Mouse (Mus musculus): Measurements from ENCODE around the gene Marc1. TPM values are rescaled to one million over a fixed set of nuclear protein-coding genes. Genes with fewer than 3 reads are reported as not detected.

The Marc1 gene
- polyA plus RNA-seq, 1 experiment from 2014 or later: not detected

GRCm38 (mm10) chr1:184851166-184851565, 40.1 kb upstream of the Marc1 start:
- DNase-seq (ENCODE audit: low spot score): no peak
- H3K27me3 ChIP-seq (ENCODE audit: control insufficient read depth, insufficient read depth, low read length): peaks cover 2% of the 10 kb centered on the region; the same call in 1 of the 2 replicates
- no peaks in the 10 kb centered on the region for H3K36me3 ChIP-seq (replicated peaks; ENCODE audit: control insufficient read depth, insufficient read depth, low read depth, low read length)
- WGBS: 46% methylated on average over 7 of the region's 7 CpGs
- H3K27ac ChIP-seq (replicated peaks; ENCODE audit: low read depth, low read length): no peak overlapping the region
- ATAC-seq (replicated peaks; ENCODE audit: insufficient number of reproducible peaks, low FRiP score, low TSS enrichment, low read depth): no peak
- H3K9ac ChIP-seq (replicated peaks; ENCODE audit: low read length): no peak overlapping the region
- no peaks in the 10 kb centered on the region for H3K9me3 ChIP-seq (replicated peaks; ENCODE audit: control insufficient read depth, low read length)
- H3K4me3 ChIP-seq (ENCODE audit: low read depth, low read length): no peak overlapping the region
- H3K4me1 ChIP-seq (ENCODE audit: control insufficient read depth, insufficient read depth, low read length): no peaks in the 10 kb centered on the region
- no peak overlapping the region for H3K4me2 ChIP-seq (ENCODE audit: low read depth, low read length)

- Histone ChIP-seq H3K27me3 (ENCODE audit: control insufficient read depth, insufficient read depth, low read length) (peaks cover 2% of the 10 kb centered on the region; the same call in 1 of the 2 replicates), H3K9me3 (replicated peaks; ENCODE audit: control insufficient read depth, low read length) (no peaks in the 10 kb centered on the region), H3K9ac (replicated peaks; ENCODE audit: low read length) (no peak overlapping the region), H3K27ac (replicated peaks; ENCODE audit: low read depth, low read length) (no peak overlapping the region), H3K4me2 (ENCODE audit: low read depth, low read length) (no peak overlapping the region), H3K4me1 (ENCODE audit: control insufficient read depth, insufficient read depth, low read length) (no peaks in the 10 kb centered on the region), H3K4me3 (ENCODE audit: low read depth, low read length) (no peak overlapping the region), H3K36me3 (replicated peaks; ENCODE audit: control insufficient read depth, insufficient read depth, low read depth, low read length) (no peaks in the 10 kb centered on the region)
- no peak for ATAC-seq (replicated peaks; ENCODE audit: insufficient number of reproducible peaks, low FRiP score, low TSS enrichment, low read depth)
- 55% methylated on average over 3 of the region's 3 CpGs for WGBS
- no peak for DNase-seq (ENCODE audit: low spot score)
Observed at GRCm38 (mm10) chr1:184846973-184847372, 35.9 kb upstream of the Marc1 start.

GRCm38 (mm10) chr1:184846092-184846750, 35.1 kb upstream of the Marc1 start, which contains the start of gene Marc2:
Gene Marc2, minus strand, starts transcription at chr1:184846451.
- H3K4me1 ChIP-seq (ENCODE audit: control insufficient read depth, insufficient read depth, low read length): no peaks in the 10 kb centered on the region
- H3K4me2 ChIP-seq (ENCODE audit: low read depth, low read length): peak within 1 kb of the TSS; percentile 87
- 5% methylated on average over 18 of the region's 18 CpGs for WGBS
- no peaks in the 10 kb centered on the region for H3K36me3 ChIP-seq (replicated peaks; ENCODE audit: control insufficient read depth, insufficient read depth, low read depth, low read length)
- peak within 1 kb of the TSS; percentile 74 for H3K9ac ChIP-seq (replicated peaks; ENCODE audit: low read length)
- DNase-seq (ENCODE audit: low spot score): no peak
- peak within 1 kb of the TSS; percentile 80 for H3K4me3 ChIP-seq (ENCODE audit: low read depth, low read length)
- no peak for ATAC-seq (replicated peaks; ENCODE audit: insufficient number of reproducible peaks, low FRiP score, low TSS enrichment, low read depth)
- 0 out of 2 replicates have a peak within 1 kb of the TSS, but pooled peaks have one; percentile 20 for H3K27ac ChIP-seq (replicated peaks; ENCODE audit: low read depth, low read length)
- no peaks in the 10 kb centered on the region for H3K9me3 ChIP-seq (replicated peaks; ENCODE audit: control insufficient read depth, low read length)
- H3K27me3 ChIP-seq (ENCODE audit: control insufficient read depth, insufficient read depth, low read length): peaks cover 2% of the 10 kb centered on the region; the same call in 1 of the 2 replicates

GRCm38 (mm10) chr1:184845111-184846071, 34.3 kb upstream of the Marc1 start:
- peak; percentile 97 for ATAC-seq (replicated peaks; ENCODE audit: insufficient number of reproducible peaks, low FRiP score, low TSS enrichment, low read depth)

GRCm38 (mm10) chr1:184844326-184845066, 33.4 kb upstream of the Marc1 start:
- Histone ChIP-seq H3K36me3 (replicated peaks; ENCODE audit: control insufficient read depth, insufficient read depth, low read depth, low read length) (no peaks in the 10 kb centered on the region), H3K9ac (replicated peaks; ENCODE audit: low read length) (peak overlapping the region; percentile 74), H3K27ac (replicated peaks; ENCODE audit: low read depth, low read length) (no peak overlapping the region), H3K4me3 (ENCODE audit: low read depth, low read length) (peak overlapping the region; percentile 80), H3K27me3 (ENCODE audit: control insufficient read depth, insufficient read depth, low read length) (peaks cover 2% of the 10 kb centered on the region; the same call in 1 of the 2 replicates), H3K9me3 (replicated peaks; ENCODE audit: control insufficient read depth, low read length) (no peaks in the 10 kb centered on the region), H3K4me2 (ENCODE audit: low read depth, low read length) (peak overlapping the region; percentile 87), H3K4me1 (ENCODE audit: control insufficient read depth, insufficient read depth, low read length) (no peaks in the 10 kb centered on the region)
- DNase-seq (ENCODE audit: low spot score) (no peak), ATAC-seq (replicated peaks; ENCODE audit: insufficient number of reproducible peaks, low FRiP score, low TSS enrichment, low read depth) (no peak)
- 20% methylated on average over 15 of the region's 15 CpGs for WGBS

More at GRCm38 (mm10) chr1:184845111-184846071, 34.3 kb upstream of the Marc1 start:
- DNase-seq (ENCODE audit: low spot score): peak; percentile 91
- H3K9ac ChIP-seq (replicated peaks; ENCODE audit: low read length): peak overlapping the region; percentile 74
- under 1% methylated on average over 67 of the region's 67 CpGs for WGBS
- H3K9me3 ChIP-seq (replicated peaks; ENCODE audit: control insufficient read depth, low read length): no peaks in the 10 kb centered on the region
- peak overlapping the region; percentile 80 for H3K4me3 ChIP-seq (ENCODE audit: low read depth, low read length)
- H3K4me1 ChIP-seq (ENCODE audit: control insufficient read depth, insufficient read depth, low read length): no peaks in the 10 kb centered on the region
- peaks cover 2% of the 10 kb centered on the region; the same call in 1 of the 2 replicates for H3K27me3 ChIP-seq (ENCODE audit: control insufficient read depth, insufficient read depth, low read length)
- peak overlapping the region; percentile 87 for H3K4me2 ChIP-seq (ENCODE audit: low read depth, low read length)
- no peaks in the 10 kb centered on the region for H3K36me3 ChIP-seq (replicated peaks; ENCODE audit: control insufficient read depth, insufficient read depth, low read depth, low read length)
- 0 out of 2 replicates have a peak overlapping the region, but pooled peaks have one; percentile 20 for H3K27ac ChIP-seq (replicated peaks; ENCODE audit: low read depth, low read length)

- Histone ChIP-seq H3K4me2 (ENCODE audit: low read depth, low read length) (no peak overlapping the region), H3K27me3 (ENCODE audit: control insufficient read depth, insufficient read depth, low read length) (no peaks in the 10 kb centered on the region), H3K36me3 (replicated peaks; ENCODE audit: control insufficient read depth, insufficient read depth, low read depth, low read length) (no peaks in the 10 kb centered on the region), H3K9ac (replicated peaks; ENCODE audit: low read length) (no peak overlapping the region), H3K27ac (replicated peaks; ENCODE audit: low read depth, low read length) (no peak overlapping the region), H3K4me3 (ENCODE audit: low read depth, low read length) (no peak overlapping the region), H3K4me1 (ENCODE audit: control insufficient read depth, insufficient read depth, low read length) (no peaks in the 10 kb centered on the region), H3K9me3 (replicated peaks; ENCODE audit: control insufficient read depth, low read length) (no peaks in the 10 kb centered on the region)
- ATAC-seq (replicated peaks; ENCODE audit: insufficient number of reproducible peaks, low FRiP score, low TSS enrichment, low read depth): no peak
- 88% methylated on average over 4 of the region's 4 CpGs for WGBS
- no peak for DNase-seq (ENCODE audit: low spot score)
Observed at GRCm38 (mm10) chr1:184837649-184838048, 26.5 kb upstream of the Marc1 start.

GRCm38 (mm10) chr1:184836350-184836749, 25.2 kb upstream of the Marc1 start:
- Histone ChIP-seq H3K9me3 (replicated peaks; ENCODE audit: control insufficient read depth, low read length) (no peaks in the 10 kb centered on the region), H3K9ac (replicated peaks; ENCODE audit: low read length) (no peak overlapping the region), H3K4me1 (ENCODE audit: control insufficient read depth, insufficient read depth, low read length) (no peaks in the 10 kb centered on the region), H3K4me2 (ENCODE audit: low read depth, low read length) (no peak overlapping the region), H3K4me3 (ENCODE audit: low read depth, low read length) (no peak overlapping the region), H3K27ac (replicated peaks; ENCODE audit: low read depth, low read length) (no peak overlapping the region), H3K27me3 (ENCODE audit: control insufficient read depth, insufficient read depth, low read length) (no peaks in the 10 kb centered on the region), H3K36me3 (replicated peaks; ENCODE audit: control insufficient read depth, insufficient read depth, low read depth, low read length) (no peaks in the 10 kb centered on the region)
- ATAC-seq (replicated peaks; ENCODE audit: insufficient number of reproducible peaks, low FRiP score, low TSS enrichment, low read depth): no peak
- DNase-seq (ENCODE audit: low spot score): no peak
- WGBS: 73% methylated on average over 5 of the region's 5 CpGs

All from embryonic facial prominence, embryonic 11.5 days (tissue).